Mouse (Mus musculus): ENCODE results near the gene Abcf1.

DNA sequence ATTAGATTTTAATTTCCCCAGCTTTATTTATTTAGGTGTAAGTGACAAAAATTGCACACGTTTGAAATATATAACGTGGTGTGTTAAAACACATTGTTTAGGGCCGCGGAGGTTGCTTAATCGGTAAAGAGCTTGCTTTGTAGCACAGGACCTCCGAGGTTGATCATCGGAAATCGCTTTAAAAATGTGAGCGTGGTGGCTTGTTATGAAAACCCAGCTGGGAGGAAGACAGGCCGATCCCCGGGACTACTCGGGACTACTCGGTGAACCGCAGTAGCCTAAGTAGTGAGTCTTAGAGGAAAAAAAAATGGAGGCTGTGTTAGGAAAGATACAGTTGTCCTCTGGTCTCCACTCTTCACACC is 25.3 kb upstream of the Abcf1 start:
- TF ChIP-seq NELFE (IDR thresholded peaks at IDR 0.05; ENCODE audit: low read depth, low read length) (no peak), MAFK (IDR thresholded peaks at IDR 0.05; ENCODE audit: insufficient replicate concordance, low read length) (no peak), ZC3H11A (IDR thresholded peaks at IDR 0.05; ENCODE audit: low read depth, low read length) (no peak), CTCF (conservative IDR thresholded peaks at IDR 0.05 in 1 of 2, IDR thresholded peaks at IDR 0.05 in 1 of 2; ENCODE audit: low read depth in 2 of 2, low read length in 2 of 2) (no peak), ELF1 (IDR thresholded peaks at IDR 0.05; ENCODE audit: low read depth, low read length) (no peak), EP300 (IDR thresholded peaks at IDR 0.05; ENCODE audit: low read length) (no peak), USF2 (conservative IDR thresholded peaks at IDR 0.05; ENCODE audit: low read depth, low read length) (no peak), GABPA (IDR thresholded peaks at IDR 0.05; ENCODE audit: insufficient replicate concordance, low read depth, low read length) (no peak), POLR2A (IDR thresholded peaks at IDR 0.05; ENCODE audit: low read depth, low read length) (no peak), ZMIZ1 (IDR thresholded peaks at IDR 0.05; ENCODE audit: low read depth, low read length) (no peak), MAX (IDR thresholded peaks at IDR 0.05; ENCODE audit: low read length) (no peak), MYC (IDR thresholded peaks at IDR 0.05; ENCODE audit: low read depth, low read length) (no peak)
